Mouse (Mus musculus): Measurements from ENCODE around the gene Prkd2. TPM values are rescaled to one million over a fixed set of nuclear protein-coding genes. Genes with fewer than 3 reads are reported as not detected.

Prkd2 gene
- polyA plus RNA-seq, 1 experiment, result 363 TPM

GRCm38 (mm10) chr7:16911904-16912303 is 69.2 kb downstream of the Prkd2 start:
- H3K36me3 ChIP-seq (ENCODE audit: control insufficient read depth, insufficient read depth, low read length), result peaks cover 19% of the 10 kb centered on the region
- no peak for DNase-seq
- TF ChIP-seq CTCF (IDR thresholded peaks at IDR 0.05; ENCODE audit: borderline replicate concordance, control insufficient read depth, extremely low read depth, insufficient read depth, low read length, poor library complexity), result no peak
- no peak for TF ChIP-seq POLR2A (IDR thresholded peaks at IDR 0.05; ENCODE audit: control insufficient read depth, extremely low read depth, insufficient read depth, low read length, poor library complexity)
- peaks cover 18% of the 10 kb centered on the region for H3K4me1 ChIP-seq (replicated peaks; ENCODE audit: control insufficient read depth, insufficient read depth, low read length)
- H3K27me3 ChIP-seq (ENCODE audit: control insufficient read depth, insufficient read depth, low read length), result no peaks in the 10 kb centered on the region
- H3K4me3 ChIP-seq (ENCODE audit: control insufficient read depth, insufficient read depth, low read length), result no peak overlapping the region
- no peak overlapping the region for H3K27ac ChIP-seq (ENCODE audit: control insufficient read depth, insufficient read depth, low read length)
- 96% methylated on average over 3 of the region's 3 CpGs for WGBS

GRCm38 (mm10) chr7:16912360-16912759 is 69.7 kb downstream of the Prkd2 start:
- peaks cover 23% of the 10 kb centered on the region for H3K36me3 ChIP-seq (ENCODE audit: control insufficient read depth, insufficient read depth, low read length)
- 96% methylated on average over 6 of the region's 6 CpGs for WGBS
- H3K27me3 ChIP-seq (ENCODE audit: control insufficient read depth, insufficient read depth, low read length), result no peaks in the 10 kb centered on the region
- peaks cover 14% of the 10 kb centered on the region for H3K4me1 ChIP-seq (replicated peaks; ENCODE audit: control insufficient read depth, insufficient read depth, low read length)
- no peak overlapping the region for H3K4me3 ChIP-seq (ENCODE audit: control insufficient read depth, insufficient read depth, low read length)
- H3K27ac ChIP-seq (ENCODE audit: control insufficient read depth, insufficient read depth, low read length), result no peak overlapping the region
- DNase-seq, result no peak
- TF ChIP-seq POLR2A (IDR thresholded peaks at IDR 0.05; ENCODE audit: control insufficient read depth, extremely low read depth, insufficient read depth, low read length, poor library complexity) (no peak), CTCF (IDR thresholded peaks at IDR 0.05; ENCODE audit: borderline replicate concordance, control insufficient read depth, extremely low read depth, insufficient read depth, low read length, poor library complexity) (no peak)

- 43% methylated on average over 10 of the region's 10 CpGs for WGBS
- peak; percentile 74 for DNase-seq
- H3K27me3 ChIP-seq (ENCODE audit: control insufficient read depth, insufficient read depth, low read length), result no peaks in the 10 kb centered on the region
- H3K27ac ChIP-seq (ENCODE audit: control insufficient read depth, insufficient read depth, low read length), result no peak overlapping the region
- H3K36me3 ChIP-seq (ENCODE audit: control insufficient read depth, insufficient read depth, low read length), result peaks cover 28% of the 10 kb centered on the region
- no peak overlapping the region for H3K4me3 ChIP-seq (ENCODE audit: control insufficient read depth, insufficient read depth, low read length)
- no peak for TF ChIP-seq POLR2A (IDR thresholded peaks at IDR 0.05; ENCODE audit: control insufficient read depth, extremely low read depth, insufficient read depth, low read length, poor library complexity)
- TF ChIP-seq CTCF (IDR thresholded peaks at IDR 0.05; ENCODE audit: borderline replicate concordance, control insufficient read depth, extremely low read depth, insufficient read depth, low read length, poor library complexity), result peak; percentile 89
- no peaks in the 10 kb centered on the region; the same call in 1 of the 2 replicates for H3K4me1 ChIP-seq (replicated peaks; ENCODE audit: control insufficient read depth, insufficient read depth, low read length)
These were observed 71.2 kb downstream of the Prkd2 start for GRCm38 (mm10) chr7:16913806-16914452.

GRCm38 (mm10) chr7:16914453-16915343 is 72.0 kb downstream of the Prkd2 start:
- no peak for DNase-seq
- peaks cover 31% of the 10 kb centered on the region for H3K36me3 ChIP-seq (ENCODE audit: control insufficient read depth, insufficient read depth, low read length)
- no peak overlapping the region for H3K4me3 ChIP-seq (ENCODE audit: control insufficient read depth, insufficient read depth, low read length)
- TF ChIP-seq POLR2A (IDR thresholded peaks at IDR 0.05; ENCODE audit: control insufficient read depth, extremely low read depth, insufficient read depth, low read length, poor library complexity) (no peak), CTCF (IDR thresholded peaks at IDR 0.05; ENCODE audit: borderline replicate concordance, control insufficient read depth, extremely low read depth, insufficient read depth, low read length, poor library complexity) (no peak)
- WGBS, result 93% methylated on average over 18 of the region's 18 CpGs
- no peak overlapping the region for H3K27ac ChIP-seq (ENCODE audit: control insufficient read depth, insufficient read depth, low read length)
- H3K4me1 ChIP-seq (replicated peaks; ENCODE audit: control insufficient read depth, insufficient read depth, low read length), result no peaks in the 10 kb centered on the region
- no peaks in the 10 kb centered on the region for H3K27me3 ChIP-seq (ENCODE audit: control insufficient read depth, insufficient read depth, low read length)

GRCm38 (mm10) chr7:16915461-16916340 is 73.0 kb downstream of the Prkd2 start:
- Histone ChIP-seq H3K4me3 (ENCODE audit: control insufficient read depth, insufficient read depth, low read length) (no peak overlapping the region), H3K36me3 (ENCODE audit: control insufficient read depth, insufficient read depth, low read length) (peaks cover 31% of the 10 kb centered on the region), H3K27ac (ENCODE audit: control insufficient read depth, insufficient read depth, low read length) (no peak overlapping the region), H3K27me3 (ENCODE audit: control insufficient read depth, insufficient read depth, low read length) (no peaks in the 10 kb centered on the region), H3K4me1 (replicated peaks; ENCODE audit: control insufficient read depth, insufficient read depth, low read length) (no peaks in the 10 kb centered on the region; the same call in 1 of the 2 replicates)
- no peak for DNase-seq
- WGBS, result 97% methylated on average over 32 of the region's 32 CpGs
- no peak for TF ChIP-seq POLR2A (IDR thresholded peaks at IDR 0.05; ENCODE audit: control insufficient read depth, extremely low read depth, insufficient read depth, low read length, poor library complexity)
- no peak for TF ChIP-seq CTCF (IDR thresholded peaks at IDR 0.05; ENCODE audit: borderline replicate concordance, control insufficient read depth, extremely low read depth, insufficient read depth, low read length, poor library complexity)
